Mouse (Mus musculus) myocyte (in vitro differentiated cells): ENCODE data around the gene Auts2. TPM values are rescaled to one million over a fixed set of nuclear protein-coding genes. Genes with fewer than 3 reads are reported as not detected.

ENCODE experiments used
- H3K27me3 ChIP-seq: one replicate; pipeline ENCODE4 v1.6.1; 2011; ENCODE audit not compliant: control insufficient read depth, insufficient read depth, insufficient read length
- H3K36me3 ChIP-seq: one replicate; pipeline ENCODE4 v1.6.1; 2011; ENCODE audit not compliant: control insufficient read depth, insufficient read depth
- H3K4me2 ChIP-seq: one replicate; pipeline ENCODE4 v1.6.1; 2011; ENCODE audit warnings: low read depth, control low read depth
- H3K4me3 ChIP-seq: one replicate; pipeline ENCODE4 v1.5.1; 2011; ENCODE audit warnings: mild to moderate bottlenecking, control low read depth, moderate library complexity
- H3K79me2 ChIP-seq: one replicate; pipeline ENCODE4 v1.6.1; 2011; ENCODE audit not compliant: control insufficient read depth, insufficient read depth
- H3ac ChIP-seq: one replicate; pipeline ENCODE4 v1.6.1; 2011; ENCODE audit not compliant: control insufficient read depth, insufficient read length
- CEBPB ChIP-seq: IDR thresholded peaks from 2 replicates; pipeline ENCODE4 v1.6.1; 2011; ENCODE audit warnings: mild to moderate bottlenecking, moderate library complexity; ENCODE audit not compliant: poor library complexity, insufficient read depth, severe bottlenecking
- E2F4 ChIP-seq: IDR thresholded peaks from one replicate; pipeline ENCODE4 v1.6.1; 2011; ENCODE audit warnings: mild to moderate bottlenecking, control low read depth, moderate library complexity; ENCODE audit not compliant: insufficient read depth
- MAX ChIP-seq: IDR thresholded peaks from one replicate; pipeline ENCODE4 v1.6.1; 2011; ENCODE audit warnings: low read depth, mild to moderate bottlenecking, control low read depth
- MYOD1 ChIP-seq, 3 experiments: IDR thresholded peaks; one replicate each; pipeline ENCODE4 v1.6.1; 2011; ENCODE audit warnings: control low read depth in 2 of 3, low read depth in 2 of 3, mild to moderate bottlenecking in 2 of 3, moderate library complexity in 1 of 3; ENCODE audit not compliant: insufficient read length in 2 of 3, control insufficient read depth in 1 of 3
- MYOG ChIP-seq, 3 experiments: IDR thresholded peaks; one replicate each; pipeline ENCODE4 v1.6.1; 2011; ENCODE audit warnings: control low read depth in 2 of 3, low read depth in 2 of 3, mild to moderate bottlenecking in 2 of 3; ENCODE audit not compliant: insufficient read length in 2 of 3, control insufficient read depth in 1 of 3, insufficient read depth in 1 of 3
- POLR2A ChIP-seq: IDR thresholded peaks from one replicate; pipeline ENCODE4 v1.6.1; 2011; ENCODE audit warnings: low read depth, mild to moderate bottlenecking, control low read depth, moderate library complexity; ENCODE audit not compliant: insufficient read length
- POLR2AphosphoS2 ChIP-seq: IDR thresholded peaks from one replicate; pipeline ENCODE4 v1.6.1; 2011; ENCODE audit warnings: low read depth, control low read depth; ENCODE audit not compliant: insufficient read length
- REST ChIP-seq: IDR thresholded peaks from one replicate; pipeline ENCODE4 v1.6.1; 2011; ENCODE audit warnings: mild to moderate bottlenecking, control low read depth, moderate library complexity; ENCODE audit not compliant: insufficient read depth, insufficient read length
- SRF ChIP-seq: IDR thresholded peaks from one replicate; pipeline ENCODE4 v1.6.1; 2011; ENCODE audit warnings: low read depth; ENCODE audit not compliant: control insufficient read depth, insufficient read length
- TCF12 ChIP-seq: IDR thresholded peaks from one replicate; pipeline ENCODE4 v1.6.1; 2011; ENCODE audit warnings: mild to moderate bottlenecking, control low read depth; ENCODE audit not compliant: poor library complexity, insufficient read depth, severe bottlenecking
- TCF3 ChIP-seq: IDR thresholded peaks from one replicate; pipeline ENCODE4 v1.6.1; 2011; ENCODE audit warnings: low read depth, control low read depth; ENCODE audit not compliant: insufficient read length
- USF1 ChIP-seq: IDR thresholded peaks from one replicate; pipeline ENCODE4 v1.6.1; 2011; ENCODE audit warnings: low read depth, mild to moderate bottlenecking, control low read depth, moderate library complexity
- polyA plus RNA-seq: library from polyadenylated mRNA; unstranded; fragments of >200 nt; fragmentation: generic; extraction: Trizol; gene quantifications from one replicate; pipeline ENCODE4 v1.2.1, GENCODE M21; 2012; ENCODE audit warnings: missing spikeins

The Auts2 gene
- polyA plus RNA-seq, 1 experiment, result 8.0 TPM

DNA sequence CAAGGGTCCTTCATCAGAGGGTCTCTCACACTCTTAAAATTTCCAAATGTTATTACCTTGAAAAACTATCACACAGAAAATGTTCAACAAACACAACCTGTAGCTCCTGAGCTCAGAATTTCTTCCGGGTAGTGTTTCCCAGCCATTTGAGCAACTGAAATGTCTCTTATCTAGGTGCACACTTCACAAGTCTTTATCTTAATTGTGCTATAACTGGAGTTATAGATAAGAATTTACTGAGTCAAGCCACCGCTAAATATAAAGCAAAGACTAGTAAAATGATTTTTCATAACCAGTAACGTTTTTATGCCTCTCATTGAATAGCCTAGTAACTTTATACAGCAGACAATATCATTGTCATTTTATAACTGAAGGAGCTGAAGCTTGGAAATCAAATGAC is 273.1 kb downstream of the Auts2 start:
- Histone ChIP-seq H3ac (no peak overlapping the region), H3K27me3 (no peaks in the 10 kb centered on the region), H3K4me3 (no peak overlapping the region), H3K36me3 (no peaks in the 10 kb centered on the region), H3K4me2 (no peak overlapping the region), H3K79me2 (no peaks in the 10 kb centered on the region)
- TF ChIP-seq E2F4 (no peak), POLR2A (no peak), USF1 (no peak), TCF12 (no peak), TCF3 (no peak), REST (no peak), MYOD1 (IDR thresholded peaks at IDR 0.05; ENCODE audit: control insufficient read depth in 1 of 3, insufficient read length in 2 of 3, low read depth in 2 of 3) (no peak), MAX (no peak), SRF (no peak)

DNA sequence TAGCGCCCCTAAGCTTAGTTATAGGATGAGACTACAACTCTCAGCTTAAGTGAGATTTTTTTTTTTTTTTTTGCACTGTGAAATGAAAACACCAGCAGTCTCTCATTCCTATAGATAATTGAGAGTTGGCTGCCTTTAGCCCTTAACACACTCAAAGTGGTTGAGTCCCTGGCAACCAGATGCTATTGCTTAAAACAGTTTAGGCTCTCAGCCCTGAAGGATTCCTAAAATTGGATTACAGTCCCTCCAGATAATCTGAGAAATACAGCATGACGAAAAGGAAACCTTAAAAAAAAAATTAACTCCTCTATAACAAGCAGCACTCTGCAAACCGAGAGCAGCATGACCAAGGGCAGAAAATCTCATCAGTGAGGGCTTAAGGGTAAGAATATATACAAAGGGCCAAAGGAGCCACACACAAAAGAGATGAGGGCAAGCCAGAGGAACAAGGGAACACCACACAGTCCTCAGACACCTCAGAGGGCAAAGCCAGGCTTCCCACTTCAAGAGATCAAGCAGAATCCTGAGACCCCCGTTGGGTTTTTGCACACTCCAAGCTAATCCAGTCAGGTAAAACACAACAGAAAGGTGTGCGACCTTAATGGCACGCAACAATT is 274.7 kb downstream of the Auts2 start:
- Histone ChIP-seq H3K4me3 (no peak overlapping the region), H3K79me2 (no peaks in the 10 kb centered on the region), H3K27me3 (no peaks in the 10 kb centered on the region), H3ac (no peak overlapping the region), H3K4me2 (no peak overlapping the region), H3K36me3 (no peaks in the 10 kb centered on the region)
- TF ChIP-seq REST, result no peak
- TF ChIP-seq USF1, result no peak
- no peak for TF ChIP-seq E2F4
- TF ChIP-seq MAX, result no peak
- TF ChIP-seq CEBPB, result no peak
- no peak for TF ChIP-seq TCF12
- no peak for TF ChIP-seq MYOG (IDR thresholded peaks at IDR 0.05; ENCODE audit: control insufficient read depth in 1 of 3, insufficient read depth in 1 of 3, insufficient read length in 2 of 3, low read depth in 2 of 3)

- no peak overlapping the region for H3ac ChIP-seq
- no peak overlapping the region for H3K4me3 ChIP-seq
- no peaks in the 10 kb centered on the region for H3K36me3 ChIP-seq
- H3K27me3 ChIP-seq, result no peaks in the 10 kb centered on the region
- no peak for TF ChIP-seq POLR2A
- TF ChIP-seq MYOG (IDR thresholded peaks at IDR 0.05; ENCODE audit: control insufficient read depth in 1 of 3, insufficient read depth in 1 of 3, insufficient read length in 2 of 3, low read depth in 2 of 3), result no peak
- TF ChIP-seq SRF, result no peak
- TF ChIP-seq USF1, result no peak
- TF ChIP-seq POLR2AphosphoS2, result no peak
- TF ChIP-seq REST, result no peak
- TF ChIP-seq MAX, result no peak
- no peak for TF ChIP-seq E2F4
- TF ChIP-seq MYOD1 (IDR thresholded peaks at IDR 0.05; ENCODE audit: control insufficient read depth in 1 of 3, insufficient read length in 2 of 3, low read depth in 2 of 3), result no peak
- TF ChIP-seq TCF12, result no peak
- no peak for TF ChIP-seq TCF3
- H3K4me2 ChIP-seq, result no peak overlapping the region
- no peaks in the 10 kb centered on the region for H3K79me2 ChIP-seq
These were observed 278.1 kb downstream of the Auts2 start for GRCm38 (mm10) chr5:132265015-132265414.

DNA sequence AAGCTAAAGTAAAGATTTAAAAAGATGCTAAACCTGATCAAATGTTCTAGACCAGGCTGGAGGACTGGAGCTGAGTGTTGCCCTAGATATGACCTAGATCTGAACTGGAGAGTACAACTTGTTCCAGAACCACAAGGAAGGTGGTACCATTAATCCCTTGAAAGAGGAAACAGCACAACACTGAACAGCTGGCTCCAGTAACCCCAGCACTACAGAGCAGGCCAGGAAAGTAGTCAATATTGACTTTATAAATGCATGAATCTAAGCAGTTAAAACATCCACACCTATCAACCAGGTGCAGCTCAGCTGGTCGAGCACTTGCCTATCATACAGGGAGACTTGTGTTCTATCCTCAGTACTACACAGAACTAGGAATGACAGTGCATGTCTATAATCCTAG is 281.4 kb downstream of the Auts2 start:
- Histone ChIP-seq H3K4me2 (no peak overlapping the region), H3K36me3 (no peaks in the 10 kb centered on the region), H3ac (no peak overlapping the region), H3K4me3 (no peak overlapping the region), H3K27me3 (no peaks in the 10 kb centered on the region), H3K79me2 (no peaks in the 10 kb centered on the region)
- no peak for TF ChIP-seq MYOD1 (IDR thresholded peaks at IDR 0.05; ENCODE audit: control insufficient read depth in 1 of 3, insufficient read length in 2 of 3, low read depth in 2 of 3)
- TF ChIP-seq CEBPB, result no peak
- no peak for TF ChIP-seq TCF3
- TF ChIP-seq MAX, result no peak
- no peak for TF ChIP-seq REST
- TF ChIP-seq TCF12, result no peak
- no peak for TF ChIP-seq MYOG (IDR thresholded peaks at IDR 0.05; ENCODE audit: control insufficient read depth in 1 of 3, insufficient read depth in 1 of 3, insufficient read length in 2 of 3, low read depth in 2 of 3)
- no peak for TF ChIP-seq POLR2A
- TF ChIP-seq POLR2AphosphoS2, result no peak
- TF ChIP-seq E2F4, result no peak
- no peak for TF ChIP-seq USF1
- no peak for TF ChIP-seq SRF

DNA sequence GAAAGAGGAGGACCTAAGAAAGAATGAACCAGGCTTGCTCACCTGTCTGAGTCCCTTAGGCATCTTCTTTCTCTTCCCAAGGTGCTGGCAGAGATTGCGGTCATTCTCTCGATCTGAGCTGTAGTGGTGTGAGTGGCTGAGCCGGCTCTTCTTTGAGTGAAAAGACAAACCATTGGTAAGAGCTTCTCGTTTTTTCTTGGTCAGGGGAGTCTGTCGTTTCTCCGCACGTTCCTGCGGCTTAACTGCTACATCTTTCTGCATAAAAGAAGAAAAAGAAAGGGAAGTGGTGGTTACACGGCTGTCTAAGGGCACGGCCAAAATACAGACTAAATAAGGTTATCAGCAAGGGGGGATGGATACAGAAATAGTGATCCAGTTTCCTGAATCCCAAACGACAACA is 284.3 kb downstream of the Auts2 start:
- Histone ChIP-seq H3K79me2 (no peaks in the 10 kb centered on the region), H3K27me3 (no peaks in the 10 kb centered on the region), H3ac (no peak overlapping the region), H3K4me3 (no peak overlapping the region), H3K36me3 (no peaks in the 10 kb centered on the region), H3K4me2 (no peak overlapping the region)
- no peak for TF ChIP-seq MAX
- TF ChIP-seq MYOD1 (IDR thresholded peaks at IDR 0.05; ENCODE audit: control insufficient read depth in 1 of 3, insufficient read length in 2 of 3, low read depth in 2 of 3), result no peak
- TF ChIP-seq POLR2AphosphoS2, result no peak
- no peak for TF ChIP-seq E2F4
- no peak for TF ChIP-seq TCF12
- TF ChIP-seq MYOG (IDR thresholded peaks at IDR 0.05; ENCODE audit: control insufficient read depth in 1 of 3, insufficient read depth in 1 of 3, insufficient read length in 2 of 3, low read depth in 2 of 3), result no peak
- no peak for TF ChIP-seq REST
- no peak for TF ChIP-seq TCF3
- no peak for TF ChIP-seq POLR2A
- TF ChIP-seq CEBPB, result no peak
- TF ChIP-seq SRF, result no peak
- no peak for TF ChIP-seq USF1
